Mouse (Mus musculus) small intestine, adult 2 months (tissue): Measurements from ENCODE around the gene Col2a1.

Experiments used
- CTCF ChIP-seq: fragments of 200-500 bp; IDR thresholded peaks from 2 replicates; pipeline ENCODE4 v1.5.1; 2012; ENCODE audit warnings: low read depth, mild to moderate bottlenecking, control low read depth, inconsistent platforms, low read length, moderate library complexity, mixed read lengths; ENCODE audit not compliant: insufficient replicate concordance, insufficient read length; ENCODE audit errors: extremely low read depth
- POLR2A ChIP-seq: fragments of 200-500 bp; IDR thresholded peaks from 2 replicates; pipeline ENCODE4 v1.6.1; 2012; ENCODE audit warnings: low read depth, mild to moderate bottlenecking, control low read depth, inconsistent platforms, low read length, moderate library complexity

- TF ChIP-seq CTCF = no peak
- no peak for TF ChIP-seq POLR2A
These were observed 49.8 kb downstream of the Col2a1 start for GRCm38 (mm10) chr15:97954671-97955070.
